In the genomic region with DNA sequence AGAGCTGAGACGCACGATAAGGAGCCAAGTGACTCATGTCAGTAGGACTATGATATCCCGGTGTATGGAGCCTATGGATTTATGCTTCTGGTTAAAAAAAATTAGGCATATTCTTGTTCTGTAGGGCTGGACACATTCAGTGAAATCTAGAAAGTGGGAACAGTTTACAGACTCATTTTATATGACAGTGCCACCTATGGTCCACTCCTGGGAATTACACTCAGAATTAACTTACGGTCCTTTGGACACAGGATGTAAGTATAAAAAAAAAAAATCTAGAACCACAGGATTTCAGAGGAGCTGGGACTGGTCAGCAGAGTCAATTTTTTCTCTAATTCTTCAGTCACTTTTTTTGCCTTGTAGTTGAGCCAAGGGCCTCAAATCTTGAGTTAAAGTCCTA, we compare ENCODE assay signal across 8 mouse cellular contexts. TPM values are rescaled to one million over a fixed set of nuclear protein-coding genes. Genes with fewer than 3 reads are reported as not detected.
A peak's percentile ranks its signal among the peaks of the same experiment; 100 is the strongest.
DNase-seq lines count a peak whose midpoint lies in the region; ATAC-seq and TF ChIP-seq lines count a peak whose summit lies in the region.

No protein-coding gene starts in this region.

- H3K27me3 ChIP-seq in forebrain, embryonic 13.5 days: no peaks in the 10 kb centered on the region
- H3K27me3 ChIP-seq in forebrain, embryonic 10.5 days (ENCODE audit: poor library complexity, severe bottlenecking): no peaks in the 10 kb centered on the region
- no peaks in the 10 kb centered on the region for H3K27me3 ChIP-seq in midbrain, postnatal 0 days (ENCODE audit: insufficient read depth, low read length)
- no peaks in the 10 kb centered on the region for H3K27me3 ChIP-seq in midbrain, embryonic 16.5 days (ENCODE audit: control insufficient read depth, insufficient read depth, low read depth, low read length)

- H3K9ac ChIP-seq in forebrain, embryonic 13.5 days: no peak overlapping the region
- H3K9ac ChIP-seq in midbrain, postnatal 0 days (replicated peaks; ENCODE audit: low read length, poor library complexity, severe bottlenecking): no peak overlapping the region
- H3K9ac ChIP-seq in midbrain, embryonic 16.5 days (ENCODE audit: low read depth, low read length): no peak overlapping the region

- no peaks in the 10 kb centered on the region for H3K4me1 ChIP-seq in forebrain, embryonic 13.5 days
- no peaks in the 10 kb centered on the region for H3K4me1 ChIP-seq in forebrain, embryonic 10.5 days
- H3K4me1 ChIP-seq in midbrain, postnatal 0 days (ENCODE audit: insufficient read depth, low read length): no peaks in the 10 kb centered on the region
- H3K4me1 ChIP-seq in midbrain, embryonic 16.5 days (ENCODE audit: control insufficient read depth, insufficient read depth, low read length): no peaks in the 10 kb centered on the region

- H3K4me2 ChIP-seq in forebrain, embryonic 13.5 days: no peak overlapping the region
- no peak overlapping the region for H3K4me2 ChIP-seq in midbrain, postnatal 0 days (ENCODE audit: low read depth, low read length, poor library complexity, severe bottlenecking)
- H3K4me2 ChIP-seq in midbrain, embryonic 16.5 days (ENCODE audit: low read length): no peak overlapping the region

- peak; percentile 63 for TF ChIP-seq CTCF in midbrain, postnatal 0 days (IDR thresholded peaks at IDR 0.05)

- 53% methylated on average over 4 of the region's 4 CpGs for WGBS in forebrain, embryonic 13.5 days
- 61% methylated on average over 4 of the region's 4 CpGs for WGBS in forebrain, embryonic 10.5 days
- 61% methylated on average over 4 of the region's 4 CpGs for WGBS in midbrain, postnatal 0 days
- 62% methylated on average over 4 of the region's 4 CpGs for WGBS in midbrain, embryonic 16.5 days

- no peaks in the 10 kb centered on the region for H3K36me3 ChIP-seq in forebrain, embryonic 13.5 days (ENCODE audit: poor library complexity, severe bottlenecking)
- no peaks in the 10 kb centered on the region for H3K36me3 ChIP-seq in forebrain, embryonic 10.5 days (replicated peaks)
- no peaks in the 10 kb centered on the region for H3K36me3 ChIP-seq in midbrain, postnatal 0 days (ENCODE audit: insufficient read depth, low read length)
- no peaks in the 10 kb centered on the region for H3K36me3 ChIP-seq in midbrain, embryonic 16.5 days (ENCODE audit: control insufficient read depth, insufficient read depth, low read length)

- H3K27ac ChIP-seq in forebrain, embryonic 13.5 days: no peak overlapping the region
- no peak overlapping the region for H3K27ac ChIP-seq in forebrain, embryonic 10.5 days
- no peak overlapping the region for H3K27ac ChIP-seq in midbrain, postnatal 0 days (ENCODE audit: low read depth, low read length)
- no peak overlapping the region for H3K27ac ChIP-seq in midbrain, embryonic 16.5 days (ENCODE audit: low read length)

- H3K4me3 ChIP-seq in forebrain, embryonic 13.5 days: no peak overlapping the region
- no peak overlapping the region for H3K4me3 ChIP-seq in forebrain, embryonic 10.5 days
- H3K4me3 ChIP-seq in midbrain, postnatal 0 days (ENCODE audit: low read depth, low read length): no peak overlapping the region
- H3K4me3 ChIP-seq in midbrain, embryonic 16.5 days (ENCODE audit: low read depth, low read length): no peak overlapping the region

- peak; percentile 21; the same call in 1 of the 2 replicates for ATAC-seq in forebrain, embryonic 13.5 days
- ATAC-seq in midbrain, postnatal 0 days (ENCODE audit: low FRiP score): no peak
- ATAC-seq in midbrain, embryonic 16.5 days: no peak

- DNase-seq in forebrain, embryonic 10.5 days (ENCODE audit: extremely low spot score, low spot score): no peak
- DNase-seq in midbrain, postnatal 0 days (ENCODE audit: low spot score): peak; percentile 58
- peak; percentile 63 for DNase-seq in c-Kit-positive CD71-negative TER-119-negative erythroid progenitor cells, embryonic 14.5 days (ENCODE audit: low read depth)
- peak; percentile 56 for DNase-seq in kidney, adult 9 months
- peak; percentile 26 for DNase-seq in retina, adult 2 months (ENCODE audit: low read depth, low spot score)
- no peak for DNase-seq in left cerebral cortex, postnatal 4 days

- intact Hi-C loops in left cerebral cortex, postnatal 4 days (cut with DNase I): loop anchor here (5.0 kb wide), 1 partner anchor 1798 kb away; no protein-coding TSS in a partner anchor

- H3K9me3 ChIP-seq in forebrain, embryonic 13.5 days (replicated peaks): no peaks in the 10 kb centered on the region
- no peaks in the 10 kb centered on the region for H3K9me3 ChIP-seq in forebrain, embryonic 10.5 days
- no peaks in the 10 kb centered on the region for H3K9me3 ChIP-seq in midbrain, postnatal 0 days (ENCODE audit: low read length)
- H3K9me3 ChIP-seq in midbrain, embryonic 16.5 days (replicated peaks; ENCODE audit: control insufficient read depth, low read length, poor library complexity, severe bottlenecking): no peaks in the 10 kb centered on the region

RNA-seq across cellular contexts. Expression of gene Slc30a5, which starts 20.9 kb away (rescaled TPM):
- polyA plus RNA-seq in forebrain, embryonic 13.5 days (2015; fragmentation: Nextera tagmentation; extraction: Ambion mirVana): 32.3 and 34.0 TPM in 2 replicates
- polyA plus RNA-seq in forebrain, embryonic 10.5 days (2016; fragmentation: Nextera tagmentation; extraction: Ambion mirVana): 37.0 and 38.5 TPM in 2 replicates
- total RNA-seq in midbrain, postnatal 0 days (2014; rRNA removed): 41.7 and 48.6 TPM in 2 replicates
- polyA plus RNA-seq in midbrain, postnatal 0 days (2015; fragmentation: Nextera tagmentation; extraction: Ambion mirVana): 21.7 and 22.3 TPM in 2 replicates
- 30.2 and 31.0 TPM in 2 replicates for polyA plus RNA-seq in midbrain, embryonic 16.5 days (2015; fragmentation: Nextera tagmentation; extraction: Ambion mirVana)
- 10 to 100 TPM; 35.6 to 39.2 TPM for total RNA-seq in left cerebral cortex, postnatal 4 days (2021)

Comparison
In these comparisons a context has a peak if more than half of its experiments do, and no peak if none do; other contexts are left out.
1. DNase-seq: peak in midbrain, postnatal 0 days (single experiment), c-Kit-positive CD71-negative TER-119-negative erythroid progenitor cells, embryonic 14.5 days (single experiment), kidney, adult 9 months (single experiment) and retina, adult 2 months (single experiment); none in forebrain, embryonic 10.5 days (single experiment) and left cerebral cortex, postnatal 4 days (single experiment).